Mouse (Mus musculus) embryo, embryonic 10.5 days (tissue): Measurements from ENCODE around the gene Zfp462.
"Not testable (repeated sequence)": the region's sequence is repeated elsewhere in the genome, so short reads cannot be mapped to it uniquely, and the experiment has no call there.

Experiments
- DNase-seq: peaks from one replicate; pipeline ENCODE4 v3.0.0-alpha.2; 2015; ENCODE audit warnings: low spot score

The Zfp462 gene

DNA sequence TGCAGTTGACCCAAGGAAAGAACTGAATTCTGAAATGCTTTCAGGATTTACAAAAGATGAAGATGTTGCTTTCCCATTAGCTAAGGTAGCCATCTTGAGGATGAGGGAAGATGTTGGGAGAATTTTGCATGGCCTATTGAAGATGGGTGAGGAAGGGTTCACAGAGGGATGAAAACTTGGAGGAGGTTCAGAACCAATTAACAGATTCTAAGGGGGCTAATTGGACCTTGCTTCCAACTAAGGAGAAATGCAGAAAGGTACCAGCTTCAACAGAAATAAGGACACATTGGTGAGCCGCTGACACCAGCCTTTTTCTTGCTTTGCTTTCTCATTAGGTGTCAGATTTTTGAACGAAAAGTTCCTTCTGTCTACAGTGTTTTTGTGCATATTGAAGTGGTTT, 6.0 kb downstream of the Zfp462 start:
- DNase-seq: no peak

DNA sequence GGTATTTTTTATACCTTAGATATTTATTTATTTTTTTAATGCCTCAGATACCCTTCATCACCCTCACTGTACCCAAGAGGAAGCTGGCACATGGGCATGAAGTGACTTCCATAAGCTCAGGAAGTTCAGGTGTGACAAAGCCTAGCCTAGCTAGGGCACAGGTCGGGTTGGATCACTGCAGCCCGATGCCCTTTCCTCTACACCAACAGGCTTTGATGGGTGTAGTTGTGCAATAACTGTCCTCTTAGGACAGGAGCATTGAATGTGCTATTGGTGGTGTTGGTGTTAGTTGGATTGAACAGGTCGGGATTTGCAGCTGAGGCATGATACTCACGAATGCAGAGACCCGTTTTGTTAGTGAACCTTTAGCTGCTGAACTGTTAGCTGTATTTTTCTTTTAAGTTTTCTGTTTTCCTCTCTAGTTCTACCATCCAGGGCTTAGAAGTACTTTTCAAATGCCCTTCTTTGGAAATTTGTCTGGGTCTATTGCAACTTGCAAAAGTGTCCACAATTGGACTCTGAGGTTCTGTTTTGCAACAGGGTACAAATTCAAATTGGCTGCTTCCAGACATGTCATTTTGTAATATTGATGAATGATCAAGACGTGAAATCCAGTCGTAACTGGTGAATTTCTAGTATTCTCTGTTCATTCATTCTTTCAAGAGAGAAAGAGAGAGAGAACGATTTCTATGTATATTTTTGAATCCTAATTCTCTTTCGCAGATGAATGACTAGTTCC, 9.0 kb downstream of the Zfp462 start:
- DNase-seq: no peak

DNA sequence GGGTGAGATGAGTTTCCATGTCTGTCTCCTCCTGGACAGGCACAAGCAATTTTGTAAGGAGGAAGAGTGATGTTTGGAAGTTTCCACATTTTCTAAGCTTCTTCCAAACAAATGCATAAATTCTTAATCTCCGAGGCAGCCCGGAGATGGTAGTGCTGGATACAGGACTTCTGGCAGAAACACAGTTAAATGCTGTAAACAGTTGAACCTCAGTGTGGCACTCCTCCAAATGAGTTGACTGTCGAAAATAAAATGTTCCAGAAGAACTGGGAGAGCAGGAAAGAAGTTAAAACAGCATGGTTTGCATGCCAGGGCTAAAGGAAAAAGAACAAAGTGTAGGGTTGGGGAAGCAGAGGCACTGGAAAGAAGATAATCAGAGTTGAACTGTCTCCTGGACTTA, 9.6 kb downstream of the Zfp462 start:
- no peak for DNase-seq

DNA sequence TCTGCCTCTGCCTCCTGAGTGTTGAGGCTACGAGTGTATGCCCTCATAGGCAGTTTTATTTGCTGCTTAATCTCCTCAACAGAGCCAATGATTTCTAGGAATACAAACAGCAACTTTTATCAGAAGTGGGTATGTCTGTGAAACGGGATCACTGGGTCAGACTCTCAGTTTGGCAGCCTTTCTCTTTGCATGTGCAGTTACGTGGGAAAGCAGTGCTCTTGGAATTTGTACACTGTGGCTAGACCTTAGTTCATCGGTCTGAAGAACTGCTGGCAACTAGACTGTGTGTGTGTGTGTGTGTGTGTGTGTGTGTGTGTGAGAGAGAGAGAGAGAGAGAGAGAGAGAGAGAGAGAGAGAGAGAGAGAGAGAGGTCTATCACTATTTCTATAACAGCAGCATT, 15.9 kb downstream of the Zfp462 start:
- no peak for DNase-seq

DNA sequence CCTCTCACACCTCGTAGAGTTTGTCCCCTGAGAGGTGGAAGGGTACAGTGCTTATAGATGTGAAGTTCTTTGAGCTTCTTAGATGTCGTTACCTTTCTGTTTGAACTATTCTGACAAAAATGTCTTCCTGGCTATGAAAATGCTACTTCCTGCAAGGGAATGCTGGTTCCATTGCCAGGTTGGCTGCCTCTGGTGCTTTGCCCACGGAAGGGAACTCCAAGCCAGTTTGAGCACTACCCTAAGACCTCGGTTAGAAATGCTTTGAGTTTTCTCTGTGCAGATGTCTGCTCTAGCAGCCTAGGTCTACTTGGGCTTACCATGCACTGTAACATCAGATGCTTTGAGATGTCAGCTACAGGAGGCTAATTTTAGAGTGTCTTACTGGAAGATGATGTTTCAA, 17.3 kb downstream of the Zfp462 start:
- no peak for DNase-seq

DNA sequence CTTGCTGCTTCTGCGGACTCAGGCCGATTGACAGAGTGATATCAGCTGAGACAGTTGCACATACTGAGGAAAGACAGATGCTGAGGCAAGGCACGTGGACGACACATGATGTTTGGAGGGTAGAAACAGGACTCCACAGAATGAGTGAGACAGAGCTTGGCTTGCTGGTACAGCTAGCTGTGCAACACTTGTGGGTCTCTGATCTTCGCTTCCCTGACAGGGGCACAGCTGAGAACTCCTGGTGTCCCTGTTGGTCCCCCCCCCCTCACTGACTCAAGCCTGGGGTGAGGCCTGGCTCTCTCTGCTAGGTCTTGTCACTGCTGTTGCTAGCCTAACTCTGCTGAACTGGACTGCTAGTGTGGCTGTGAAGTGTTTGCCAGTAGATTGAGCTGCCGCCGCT, 18.7 kb downstream of the Zfp462 start:
- DNase-seq: no peak

DNA sequence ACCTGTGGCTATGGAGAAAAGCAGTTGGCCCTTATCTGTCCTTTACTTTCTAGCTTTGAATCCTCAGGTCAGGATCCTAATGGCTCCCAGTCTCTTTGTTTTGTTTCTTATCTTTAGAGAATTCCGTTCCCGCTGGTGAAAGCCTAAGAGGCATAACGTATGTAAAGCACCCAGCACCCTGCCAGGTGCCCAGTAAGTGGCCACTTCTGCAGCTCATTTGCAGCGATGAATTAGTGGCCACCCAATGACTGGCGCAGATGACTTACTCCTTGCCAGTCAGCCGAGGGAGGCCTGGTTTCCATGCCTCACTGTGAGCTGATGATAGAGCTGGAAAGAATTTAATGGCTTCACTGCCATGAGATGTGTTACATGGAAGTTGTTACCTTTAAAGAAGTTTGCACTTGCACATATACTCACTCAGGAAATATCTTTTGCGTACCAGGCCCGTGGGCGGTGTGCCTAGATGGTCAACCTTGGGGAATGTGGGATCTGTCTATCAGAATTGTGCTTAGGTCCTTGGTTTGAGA, 20.4 kb downstream of the Zfp462 start:
- no peak for DNase-seq

DNA sequence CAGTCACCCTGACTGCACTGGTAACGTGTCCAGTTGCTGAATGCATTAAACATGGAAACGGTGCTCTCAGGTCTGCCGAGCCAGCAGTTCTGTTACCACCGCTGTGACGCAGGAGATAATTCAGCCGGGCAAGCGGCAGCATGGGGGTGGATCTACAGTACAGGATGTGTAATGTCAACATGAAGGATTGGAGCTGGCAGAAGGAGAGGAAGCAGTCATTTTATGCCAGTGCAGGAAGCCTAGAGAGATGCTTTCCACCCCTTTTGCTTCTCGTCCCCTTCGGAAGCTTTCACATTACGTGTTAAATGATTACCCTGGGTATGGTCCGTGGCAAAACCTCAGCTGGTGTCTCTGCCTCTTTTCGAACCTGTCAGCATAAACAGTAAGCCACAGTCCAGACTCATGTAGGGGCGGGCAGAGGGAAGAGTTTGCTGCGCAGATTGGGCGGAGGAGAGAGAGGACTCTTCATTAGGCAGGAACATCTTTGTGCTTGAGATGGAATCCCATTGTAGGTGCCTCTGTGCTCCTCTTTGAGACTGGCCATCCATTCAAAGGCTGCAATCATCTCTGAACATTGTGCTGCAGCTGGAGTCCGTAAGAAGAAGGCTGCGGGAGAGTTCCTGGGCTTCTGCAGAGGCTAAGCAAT, 21.4 kb downstream of the Zfp462 start:
- peak; percentile 39 for DNase-seq

DNA sequence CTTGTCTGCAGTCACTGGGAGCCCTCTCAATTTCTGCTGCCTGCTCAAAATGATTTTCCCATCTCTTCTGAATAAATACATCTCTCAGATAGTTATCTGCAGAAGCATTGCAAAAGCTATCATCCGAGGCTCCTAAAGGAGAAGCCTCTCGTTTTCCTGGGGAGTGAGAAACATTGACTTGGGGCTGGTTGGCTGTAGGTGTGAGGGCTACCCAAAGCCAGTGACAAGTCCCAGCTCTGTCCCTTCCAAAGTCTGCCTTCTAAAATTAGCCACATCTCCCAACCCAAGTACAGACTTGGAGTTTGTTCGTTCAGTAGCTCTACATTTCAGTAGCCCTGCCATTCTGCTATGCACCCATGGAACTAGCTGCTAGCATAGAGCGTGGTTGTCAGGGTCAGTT, 22.3 kb downstream of the Zfp462 start:
- DNase-seq: no peak

DNA sequence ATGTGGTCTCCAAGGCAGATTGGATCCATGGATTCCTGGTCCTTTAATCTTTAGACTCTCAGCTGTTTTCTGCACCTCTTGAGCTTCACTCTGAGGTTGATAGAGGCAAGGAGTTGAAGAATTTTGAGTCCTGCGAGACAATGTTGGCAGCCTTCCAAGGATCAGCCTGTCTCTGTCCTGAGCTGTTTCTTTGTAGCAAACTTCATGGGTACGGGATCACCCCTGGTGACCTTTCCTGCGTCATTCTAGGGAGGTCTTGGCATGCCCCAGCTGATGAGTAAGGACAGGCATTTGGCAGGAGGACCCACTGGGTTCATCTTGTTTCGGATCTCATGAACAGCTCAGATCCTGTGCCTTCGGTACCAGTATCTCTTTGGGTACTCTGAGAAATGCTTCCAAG, 22.9 kb downstream of the Zfp462 start:
- DNase-seq: no peak

DNA sequence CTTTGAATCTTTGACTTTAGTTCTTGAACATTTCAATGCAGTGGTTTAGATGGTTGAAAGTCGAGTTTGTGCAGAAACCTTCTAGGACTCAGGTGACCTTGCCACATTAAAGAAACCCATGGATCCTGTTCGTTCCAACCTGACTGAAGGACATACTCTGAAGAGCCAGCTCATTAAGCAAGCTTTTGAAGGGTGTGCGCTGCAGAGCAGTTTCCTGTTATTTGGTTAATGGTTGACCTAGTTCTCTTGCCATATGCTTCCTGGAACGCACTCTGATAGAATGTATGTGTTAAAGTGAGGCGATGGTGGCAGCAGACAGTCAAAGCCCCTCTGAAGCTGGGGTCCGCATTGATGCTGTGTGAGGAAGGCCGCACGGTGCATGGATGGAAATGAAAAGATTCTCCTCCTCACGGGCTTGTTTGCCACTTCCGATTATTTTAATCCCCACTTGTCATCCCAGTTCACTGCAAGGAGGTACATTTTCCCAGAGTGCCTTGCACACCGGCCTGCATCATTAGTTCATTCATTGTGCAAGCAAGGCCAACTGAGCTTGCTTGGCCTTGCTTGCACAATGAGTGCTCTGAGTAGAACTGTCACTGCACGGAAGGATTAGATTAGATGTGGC, 24.9 kb downstream of the Zfp462 start:
- no peak for DNase-seq

DNA sequence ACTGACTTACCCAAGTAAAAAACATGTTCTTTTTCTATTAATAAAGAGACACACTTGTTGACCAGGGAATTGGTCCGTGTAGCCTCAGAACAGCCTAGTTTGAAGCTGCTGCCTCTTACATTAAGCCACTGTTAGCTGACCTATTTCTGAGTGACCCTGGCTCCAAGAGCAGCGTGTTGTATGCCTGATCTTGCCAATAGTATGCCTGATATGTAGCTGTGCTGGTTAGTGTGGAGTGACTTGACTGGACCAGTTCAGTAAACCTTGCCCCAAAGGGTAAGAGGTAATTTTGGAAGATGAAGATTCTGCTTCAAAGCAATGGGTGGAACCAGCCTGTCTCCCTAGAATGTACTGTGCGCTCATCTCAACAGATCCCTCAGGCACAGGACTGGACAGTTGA, 26.5 kb downstream of the Zfp462 start:
- no peak for DNase-seq

DNA sequence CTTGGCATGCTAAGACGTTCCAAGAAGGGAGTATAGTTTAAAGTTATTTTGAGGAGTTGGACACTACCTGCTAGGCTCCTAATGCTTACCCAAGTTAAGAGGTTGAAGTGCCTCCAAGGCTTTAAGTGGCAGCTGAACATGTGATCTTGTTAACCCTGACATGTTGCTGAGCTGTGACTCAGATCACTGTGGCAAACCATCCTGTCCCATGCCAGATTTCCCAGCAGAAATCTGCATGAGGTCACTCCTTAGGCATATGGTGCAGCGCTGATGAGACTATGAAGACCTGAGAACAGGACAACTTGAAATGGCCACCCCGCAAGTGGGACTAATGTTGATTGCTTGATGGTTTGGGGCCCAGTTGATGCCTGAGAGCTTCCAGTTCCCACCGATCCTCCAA, 27.2 kb downstream of the Zfp462 start:
- no peak for DNase-seq

DNA sequence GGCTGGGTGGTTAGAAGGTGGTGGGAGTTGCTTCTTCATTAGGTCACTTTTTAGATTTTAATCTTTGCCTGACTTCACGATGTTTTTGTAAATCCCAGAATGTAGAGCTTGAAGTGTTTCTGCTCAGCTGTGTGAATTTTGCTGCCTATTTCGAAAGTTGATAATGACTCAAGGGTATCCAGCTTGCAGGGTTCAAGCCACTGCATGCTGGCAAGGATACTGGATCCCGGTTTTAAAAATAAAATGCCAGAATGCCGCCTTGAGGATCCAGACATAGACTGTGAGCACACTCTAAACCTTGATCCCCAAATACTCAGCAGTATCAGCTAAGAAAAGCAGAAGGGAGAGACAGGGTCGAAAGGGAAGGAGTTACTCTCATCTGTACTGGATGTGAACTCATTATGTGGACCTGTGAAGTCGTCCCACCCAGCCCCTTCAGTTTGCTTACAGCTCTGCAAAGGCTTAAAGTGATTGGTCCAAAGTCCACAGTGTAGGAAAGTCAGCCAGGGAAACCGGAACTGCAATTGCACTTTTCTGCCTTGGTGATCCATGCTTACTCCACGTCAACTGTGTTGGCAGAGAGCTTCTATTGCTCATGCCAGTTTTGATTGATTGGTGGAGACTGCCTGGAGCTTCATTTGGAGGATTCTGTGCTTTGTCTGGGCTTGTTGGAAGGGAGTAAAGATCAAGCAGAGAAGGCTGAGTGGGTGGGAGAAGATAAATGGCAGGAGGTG, 28.1 kb downstream of the Zfp462 start:
- no peak for DNase-seq

DNA sequence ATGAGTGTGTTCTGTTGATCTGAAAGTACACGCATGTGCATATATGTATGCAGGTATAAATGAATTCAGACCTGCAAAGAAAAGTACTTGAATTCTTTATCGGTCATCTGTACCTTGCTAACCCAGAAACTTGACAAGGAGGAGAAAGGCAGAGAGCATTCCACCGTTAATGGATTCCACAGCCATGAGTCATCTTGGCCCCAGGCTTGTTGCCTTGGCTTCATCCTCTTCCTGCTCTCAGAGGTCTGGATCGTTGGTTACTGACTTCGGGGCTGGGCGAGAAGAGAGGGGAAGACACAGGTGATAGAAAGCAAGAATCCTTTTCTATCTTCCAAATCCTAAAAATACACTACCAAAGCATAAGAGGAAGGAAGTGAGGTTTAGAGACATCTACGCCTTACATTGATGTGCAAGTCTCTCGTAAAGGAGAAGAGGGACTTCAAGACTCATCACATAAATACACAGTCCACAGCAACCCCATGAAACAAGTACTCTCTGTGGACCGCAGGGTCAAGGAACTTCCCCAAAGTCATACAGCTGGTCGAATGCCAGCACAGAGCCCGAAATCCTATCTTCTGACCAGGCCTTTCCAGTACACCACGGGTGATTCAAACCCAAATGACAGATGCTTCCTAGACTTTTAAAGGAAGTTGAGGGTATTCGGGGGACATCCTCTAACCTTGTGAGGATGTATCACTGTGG, 35.1 kb downstream of the Zfp462 start:
- peak; percentile 35 for DNase-seq

DNA sequence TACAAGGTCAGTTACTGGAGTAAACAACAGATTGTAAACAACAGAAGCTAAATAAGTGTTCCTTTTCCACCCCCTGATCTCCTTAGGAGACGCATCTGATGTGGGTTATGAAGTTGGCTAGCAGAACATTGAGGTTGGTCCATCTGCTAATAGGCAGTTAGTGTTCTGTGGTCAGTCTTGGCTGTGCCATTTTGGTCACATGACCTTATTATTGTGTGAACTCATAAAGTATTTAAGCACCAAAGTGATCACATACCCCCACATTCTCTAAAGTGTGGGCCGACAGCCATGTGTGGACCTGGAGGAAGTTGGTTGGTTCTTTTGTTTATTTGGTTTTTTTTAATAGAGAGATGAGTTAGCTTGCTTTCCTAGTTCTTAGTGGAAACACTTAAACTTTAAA, 39.7 kb downstream of the Zfp462 start:
- DNase-seq: no peak

DNA sequence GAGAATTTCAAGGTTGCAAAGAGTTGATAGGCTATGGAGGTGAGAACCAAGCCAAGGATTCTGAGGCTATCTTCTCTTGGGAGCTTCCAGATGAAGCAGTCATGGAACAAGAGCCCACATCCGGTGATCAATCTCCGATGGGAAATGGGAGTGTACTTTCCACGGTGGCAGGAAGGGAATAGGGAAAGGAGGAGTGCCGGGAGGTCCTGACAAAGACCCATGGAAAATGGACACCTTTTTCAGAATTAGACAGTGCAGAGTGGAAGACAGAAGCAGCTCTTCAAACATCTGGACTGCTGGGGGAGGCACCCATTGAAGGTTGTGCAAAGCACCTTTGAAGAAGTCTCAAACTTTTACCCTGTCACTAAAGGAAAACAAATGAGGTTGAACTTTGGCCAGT, 41.8 kb downstream of the Zfp462 start:
- DNase-seq: no peak

DNA sequence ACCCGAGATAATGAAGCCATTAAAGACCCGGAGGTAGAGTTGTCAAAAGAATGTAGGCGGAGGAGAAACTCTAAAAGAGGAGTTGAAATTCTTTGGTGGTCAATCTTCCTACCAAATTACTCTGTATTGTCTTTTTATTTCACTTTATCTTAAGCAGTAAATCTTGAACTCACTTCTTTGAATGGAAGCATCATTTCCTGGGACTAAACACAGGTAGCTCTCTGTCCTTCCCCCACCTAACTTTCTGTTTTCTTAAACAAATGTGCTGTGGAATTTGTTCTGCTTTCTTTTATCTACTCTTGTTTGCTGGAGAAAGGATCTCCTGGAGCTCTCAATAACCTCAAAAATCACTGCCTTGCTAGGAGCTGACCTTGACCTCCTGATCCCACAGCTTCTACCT, 42.4 kb downstream of the Zfp462 start:
- no peak for DNase-seq

DNA sequence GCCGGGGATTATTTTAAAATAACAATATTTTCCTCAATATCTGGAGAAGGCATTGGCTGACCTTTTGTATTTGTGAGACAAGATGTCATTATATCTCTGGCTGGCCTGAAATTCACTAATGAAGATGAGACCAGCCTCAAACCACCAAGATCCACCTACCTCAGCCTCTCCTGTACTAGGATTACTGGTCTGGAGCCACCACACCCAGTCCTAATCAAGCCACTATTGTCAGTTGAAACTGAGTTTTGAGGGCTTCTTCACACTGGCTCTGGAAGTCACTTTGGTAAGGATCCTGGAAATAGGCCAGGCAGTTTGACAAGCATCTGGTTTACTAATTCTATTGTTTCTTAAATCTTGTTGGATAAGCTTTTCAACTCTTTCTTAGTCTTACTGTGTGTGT, 43.1 kb downstream of the Zfp462 start:
- DNase-seq: no peak

DNA sequence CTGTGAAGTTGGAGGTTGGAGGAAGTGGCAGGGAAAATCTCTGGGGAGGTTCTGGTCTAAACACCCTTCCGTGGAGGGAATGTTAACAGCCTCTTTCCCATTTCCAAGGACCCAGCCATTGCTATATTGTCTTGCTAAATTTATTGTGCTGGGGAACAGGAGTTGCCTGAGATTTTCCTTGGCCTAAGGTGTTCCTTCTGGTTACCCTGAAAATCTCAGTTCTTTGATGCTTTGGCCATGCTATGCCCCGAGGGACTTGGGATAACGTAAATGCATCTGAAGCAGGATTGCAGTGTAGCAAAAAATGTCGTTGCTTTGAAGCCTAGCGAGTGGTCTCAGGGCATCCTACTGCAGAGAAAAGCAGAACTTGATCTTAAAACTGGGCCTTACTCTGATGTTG, 47.1 kb downstream of the Zfp462 start:
- no peak for DNase-seq

DNA sequence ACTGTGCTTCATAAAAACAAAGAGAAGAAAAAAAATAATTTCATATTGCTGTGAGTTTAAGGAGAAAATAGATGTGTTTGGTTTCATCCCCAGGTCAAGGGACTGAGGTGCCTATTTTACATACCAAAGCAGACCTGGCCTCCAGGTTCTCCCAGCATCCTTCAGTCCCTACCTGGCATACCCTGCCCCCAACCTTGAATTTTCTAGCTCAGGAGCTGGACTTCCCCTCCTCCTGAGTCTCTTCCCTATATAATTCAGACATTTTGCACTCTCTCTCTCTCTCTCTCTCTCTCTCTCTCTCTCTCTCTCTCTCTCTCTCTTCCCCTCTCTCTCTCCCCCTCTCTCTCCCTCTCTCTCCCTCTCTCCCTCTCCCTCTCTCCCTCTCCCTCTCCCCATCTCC, 48.2 kb downstream of the Zfp462 start:
- not testable (repeated sequence) for DNase-seq

DNA sequence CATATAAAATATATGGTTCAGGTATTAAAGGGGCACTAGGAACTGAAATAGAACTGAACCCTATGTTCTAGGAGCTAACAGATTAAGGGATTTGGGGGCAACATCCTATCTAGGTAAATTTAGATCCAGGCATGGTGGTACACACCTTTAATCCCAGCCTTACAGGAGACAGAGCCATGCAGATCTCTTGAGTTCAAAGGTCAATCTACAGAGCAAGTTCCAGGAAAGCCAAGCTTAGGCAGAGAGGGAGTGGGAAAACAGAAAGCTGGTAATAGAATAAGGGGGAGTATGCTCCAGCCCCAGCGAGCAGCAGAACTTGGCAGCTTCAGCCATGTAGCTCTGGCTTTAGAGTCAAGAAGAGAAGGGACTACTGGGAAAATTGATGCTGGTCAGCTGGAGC, 50.4 kb downstream of the Zfp462 start:
- no peak for DNase-seq
